Mouse (Mus musculus): ENCODE data around the gene Uqcr11.
A peak's percentile ranks its signal among the peaks of the same experiment; 100 is the strongest.

Gene Uqcr11

GRCm38 (mm10) chr10:80431570-80432386 is 25.1 kb upstream of the Uqcr11 start:
- no peak for DNase-seq (ENCODE audit: low read depth, low spot score)

- no peak for DNase-seq (ENCODE audit: low read depth, low spot score)
These were observed 23.8 kb upstream of the Uqcr11 start for GRCm38 (mm10) chr10:80430375-80430980.

DNA sequence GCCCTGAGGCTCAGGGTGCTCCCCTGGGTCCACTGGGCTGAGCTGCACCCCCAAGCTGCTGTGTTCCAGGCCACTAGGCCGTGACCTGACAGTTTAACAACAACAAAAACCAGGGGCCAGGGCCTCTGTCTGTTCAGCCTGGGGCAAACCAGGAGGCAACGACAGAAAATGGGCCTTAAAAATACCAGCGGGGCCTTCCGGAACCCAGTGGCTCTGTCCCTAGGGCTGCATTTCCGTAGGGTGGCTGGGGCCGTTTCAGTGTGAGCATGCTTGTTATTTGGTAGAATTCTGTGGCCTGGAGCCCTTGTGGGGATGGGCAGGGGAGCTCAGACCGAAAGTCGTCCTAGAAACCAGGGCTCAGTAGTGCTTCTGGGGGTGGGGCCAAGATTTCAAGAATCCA is 23.2 kb upstream of the Uqcr11 start:
- no peak for DNase-seq (ENCODE audit: low read depth, low spot score)

DNA sequence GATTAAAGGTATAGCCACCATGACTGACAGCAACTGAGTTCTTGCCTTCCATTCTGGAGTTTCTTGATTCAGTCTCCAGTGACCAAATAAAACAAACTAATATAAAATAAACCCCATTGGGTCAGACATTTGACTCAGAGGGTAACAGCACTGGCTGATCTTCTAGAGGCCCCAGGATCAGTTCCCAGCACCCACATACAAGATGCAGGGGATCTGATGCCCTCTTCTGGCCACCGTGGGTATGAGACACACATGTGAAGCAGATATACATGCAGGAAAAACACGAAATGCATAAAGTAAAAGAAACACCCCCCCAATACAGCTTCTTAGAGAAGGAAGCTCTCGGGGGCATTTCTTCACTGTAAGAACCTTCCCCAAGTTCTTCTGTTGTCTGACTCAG is 18.4 kb upstream of the Uqcr11 start:
- no peak for DNase-seq (ENCODE audit: low read depth, low spot score)

DNA sequence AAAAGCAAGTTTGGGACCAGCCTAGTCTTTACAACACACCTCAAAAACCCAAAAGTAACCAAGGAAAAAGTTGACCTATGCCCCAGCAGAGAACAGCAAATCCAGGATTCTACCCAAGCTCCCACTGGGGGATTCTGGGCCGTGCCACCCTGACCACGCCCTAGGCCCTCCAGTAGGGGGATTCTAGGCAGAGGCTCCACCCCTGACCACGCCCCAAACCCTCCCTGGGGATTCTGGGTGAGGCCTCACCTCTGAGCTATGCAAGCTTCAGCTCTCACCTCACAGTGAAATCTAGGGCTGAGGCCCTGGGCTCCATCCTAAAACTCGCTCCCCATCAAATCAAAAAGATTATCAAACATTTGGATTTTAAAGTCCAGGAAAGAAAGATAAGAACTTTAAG is 16.9 kb upstream of the Uqcr11 start:
- DNase-seq (ENCODE audit: low read depth, low spot score) = no peak

DNA sequence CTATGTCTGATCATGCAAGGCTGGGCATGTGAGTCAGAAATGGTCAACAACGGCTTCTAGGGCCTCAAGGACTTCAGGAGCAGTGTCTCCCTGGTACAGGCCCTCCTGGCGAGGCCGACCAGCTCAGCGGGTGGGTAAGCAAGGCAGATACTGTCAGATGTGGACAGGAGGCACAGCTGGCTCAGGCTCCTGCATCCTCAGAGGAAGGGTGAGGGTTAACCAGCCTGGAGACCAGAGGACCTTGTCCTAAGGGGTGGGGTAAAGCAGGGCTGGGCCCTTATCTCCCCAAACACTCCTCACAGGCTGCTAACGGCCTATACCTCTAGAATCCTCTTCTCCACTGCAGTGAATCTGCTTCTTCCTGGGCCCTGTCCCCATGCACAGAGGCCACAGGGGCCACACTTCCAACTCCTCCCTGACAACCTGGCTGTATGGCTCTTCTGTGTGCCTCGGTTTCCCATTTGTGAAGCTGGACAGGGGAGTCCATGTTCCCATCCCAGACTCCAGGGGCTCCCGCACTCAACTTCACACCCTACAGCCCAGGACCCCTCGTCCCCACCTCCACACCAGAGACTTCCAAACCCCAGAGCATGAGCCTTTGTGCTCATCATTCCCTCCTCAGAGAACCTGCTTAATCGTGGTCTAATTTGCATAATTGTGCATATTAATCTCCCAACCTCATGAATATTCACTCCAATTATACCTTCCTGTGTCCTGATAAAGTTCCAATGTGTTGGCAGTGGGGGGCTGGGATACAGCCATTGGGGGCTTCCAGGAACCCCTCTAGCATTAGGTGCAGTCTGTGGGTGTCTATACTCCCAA is 15.2 kb upstream of the Uqcr11 start:
- DNase-seq (ENCODE audit: low read depth, low spot score) = no peak

GRCm38 (mm10) chr10:80421208-80421607 is 14.6 kb upstream of the Uqcr11 start:
- no peak for DNase-seq (ENCODE audit: low read depth, low spot score)

GRCm38 (mm10) chr10:80420729-80421128 is 14.1 kb upstream of the Uqcr11 start:
- DNase-seq (ENCODE audit: low read depth, low spot score) = no peak

DNA sequence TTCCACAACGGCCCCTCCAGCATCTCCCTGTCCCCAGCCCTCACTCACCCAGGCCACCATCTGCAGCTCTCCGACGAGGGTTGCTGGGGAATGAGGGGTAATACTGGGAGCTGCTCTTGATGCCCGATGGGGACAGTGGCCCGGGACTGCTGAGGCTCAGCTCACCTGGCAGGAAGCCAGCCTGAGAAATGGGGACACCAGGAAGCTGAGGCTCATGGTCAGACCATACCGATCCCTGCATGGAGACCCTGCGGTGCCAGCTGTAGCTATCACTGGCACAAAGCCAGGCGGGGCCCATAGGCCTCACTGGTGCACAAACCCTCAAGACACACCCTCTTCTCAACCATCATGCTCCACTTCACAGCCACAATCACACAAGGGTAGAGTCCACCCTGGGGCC is 12.8 kb upstream of the Uqcr11 start:
- no peak for DNase-seq (ENCODE audit: low read depth, low spot score)

DNA sequence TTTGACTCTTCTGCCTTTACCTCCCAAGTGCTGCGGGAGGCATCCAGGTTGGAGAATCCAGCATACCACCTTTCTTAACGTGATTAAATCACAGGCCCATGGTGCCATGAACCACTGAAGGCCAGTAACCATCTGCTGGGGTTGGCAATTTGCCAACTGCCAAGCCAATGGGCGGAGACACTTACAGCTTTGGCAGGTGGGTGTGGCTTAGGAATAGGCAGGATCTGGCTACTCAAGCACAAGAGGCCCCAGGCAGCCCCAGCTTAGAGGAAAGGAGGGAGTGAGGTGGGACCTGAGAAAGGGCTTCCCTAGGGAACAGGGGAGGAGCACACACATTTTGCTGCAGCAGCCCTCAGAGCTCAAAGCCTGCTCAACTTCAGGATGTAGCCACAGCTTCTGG is 11.7 kb upstream of the Uqcr11 start:
- DNase-seq (ENCODE audit: low read depth, low spot score) = peak; percentile 84

GRCm38 (mm10) chr10:80417841-80418240 is 11.2 kb upstream of the Uqcr11 start:
- no peak for DNase-seq (ENCODE audit: low read depth, low spot score)

DNA sequence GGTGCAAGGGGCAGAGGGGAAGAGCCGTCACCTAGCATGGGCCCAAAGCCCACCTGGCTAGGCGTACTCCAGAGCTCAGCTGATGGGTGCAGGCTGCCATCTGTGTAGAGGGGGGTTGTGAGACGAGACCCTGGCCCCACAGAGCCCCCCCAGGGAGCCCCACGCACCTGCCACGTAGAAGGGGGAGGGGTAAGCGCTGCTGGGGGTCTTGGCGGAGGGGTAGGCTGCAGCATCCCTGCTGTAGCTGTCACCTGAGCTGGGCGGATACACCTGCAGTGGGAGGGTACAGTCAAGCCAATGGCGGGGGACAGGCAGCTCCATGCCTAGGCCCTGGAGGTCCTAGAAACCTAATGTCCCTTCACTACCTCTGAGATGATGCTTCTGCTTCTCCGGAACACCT is 10.7 kb upstream of the Uqcr11 start:
- DNase-seq (ENCODE audit: low read depth, low spot score) = no peak

- no peak for DNase-seq (ENCODE audit: low read depth, low spot score)
These were observed 8.9 kb upstream of the Uqcr11 start for GRCm38 (mm10) chr10:80415566-80415965.

DNA sequence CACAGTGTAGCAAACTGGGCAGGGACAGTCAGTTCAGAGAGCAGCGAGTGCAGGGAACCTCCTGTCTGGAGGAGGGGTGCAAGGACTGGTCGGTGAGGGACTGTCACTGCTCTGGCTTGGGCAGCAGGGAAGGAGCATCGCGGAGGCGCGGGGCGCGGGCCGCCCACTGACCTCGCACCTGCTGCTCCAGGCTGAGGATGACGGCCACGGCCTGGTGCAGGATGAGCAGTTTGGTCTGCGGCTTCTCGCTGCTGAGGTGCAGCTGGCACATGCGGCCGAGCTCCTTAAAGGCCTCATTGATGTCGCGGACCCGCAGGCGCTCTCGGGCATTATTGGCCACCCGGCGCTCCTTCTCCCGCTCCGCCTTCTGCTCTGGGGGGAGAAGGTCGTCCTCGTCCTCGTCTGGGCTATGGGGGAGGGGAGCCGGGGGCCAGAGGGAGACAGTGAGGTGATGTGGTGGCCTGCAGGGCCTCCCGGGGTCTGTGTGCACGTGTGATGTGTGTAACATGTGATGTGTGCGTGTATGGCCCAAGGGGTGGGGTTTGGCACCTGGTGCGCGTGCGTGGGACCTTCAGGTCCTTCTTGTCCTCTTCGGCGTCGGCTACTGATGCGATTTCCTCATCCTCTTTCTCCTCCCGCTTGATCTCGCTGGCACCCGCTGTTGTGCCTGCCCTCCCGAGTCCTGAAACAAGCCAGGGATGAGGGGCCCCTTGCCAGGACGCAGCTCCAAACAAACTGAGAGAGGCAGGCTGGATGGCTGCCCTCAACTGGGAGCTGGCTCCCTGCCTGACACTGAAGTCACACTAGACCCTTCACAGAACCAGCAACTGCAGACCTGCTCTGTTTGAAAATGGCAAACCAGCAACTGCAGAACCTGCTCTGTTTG is 6.3 kb upstream of the Uqcr11 start:
- no peak for DNase-seq (ENCODE audit: low read depth, low spot score)

GRCm38 (mm10) chr10:80407924-80408323 is 1.3 kb upstream of the Uqcr11 start:
- no peak for DNase-seq (ENCODE audit: low read depth, low spot score)

- no peak for DNase-seq (ENCODE audit: low read depth, low spot score)
These were observed 1.0 kb downstream of the Uqcr11 start for GRCm38 (mm10) chr10:80405481-80406173.

DNA sequence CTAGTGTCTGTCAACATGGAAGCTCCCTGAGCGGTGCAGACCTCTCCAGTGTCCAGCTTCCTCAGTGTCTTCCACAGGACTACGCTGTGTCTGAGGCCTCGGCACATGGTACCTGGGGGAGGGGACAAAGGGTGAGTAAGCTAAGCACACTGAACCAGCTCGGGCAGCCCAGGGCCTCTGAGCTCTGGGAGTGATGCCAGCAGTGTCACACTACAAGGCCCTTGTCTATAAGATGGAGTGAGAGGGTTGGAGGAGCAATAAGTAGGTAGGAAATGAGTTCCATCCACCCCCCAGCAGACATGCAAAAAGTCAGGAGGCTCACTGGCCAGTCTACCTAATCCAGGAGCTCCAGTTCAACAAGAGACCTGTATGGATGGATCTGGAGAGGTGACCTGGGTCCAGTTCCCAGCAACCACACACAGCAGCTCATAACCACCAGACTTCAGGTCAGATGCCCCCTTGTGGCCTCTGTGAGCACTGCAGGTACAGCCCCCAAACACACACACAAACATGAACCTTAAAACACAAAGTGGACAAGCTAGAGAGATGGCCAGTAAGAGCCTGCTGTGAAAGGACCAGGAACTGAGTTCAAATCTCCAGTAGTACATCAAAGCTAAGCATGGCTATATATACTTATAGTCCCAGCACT is 3.5 kb downstream of the Uqcr11 start:
- DNase-seq (ENCODE audit: low read depth, low spot score) = no peak

DNA sequence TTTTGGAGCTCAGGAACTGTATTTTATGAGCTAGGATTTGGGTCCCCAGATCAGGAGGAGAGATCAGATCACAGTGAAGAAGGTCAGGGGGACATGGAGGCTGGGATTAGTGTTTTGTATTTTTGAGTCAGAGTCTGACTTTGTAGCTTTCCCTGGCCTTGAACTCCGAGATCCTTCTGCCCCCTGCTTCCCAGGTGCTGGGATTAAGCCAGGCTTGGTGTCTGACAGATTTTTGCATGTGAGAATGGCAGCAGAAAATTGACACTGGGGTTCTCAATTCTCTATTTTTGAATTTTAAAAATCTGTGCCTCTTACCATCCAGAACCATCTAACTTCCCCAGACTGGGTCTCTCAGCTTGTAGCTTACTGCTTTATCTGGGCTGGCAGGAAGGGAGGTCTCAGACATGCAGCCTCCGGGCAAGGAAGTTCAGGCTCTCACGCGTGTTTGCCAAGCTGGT is 5.9 kb downstream of the Uqcr11 start:
- no peak for DNase-seq (ENCODE audit: low read depth, low spot score)

GRCm38 (mm10) chr10:80399973-80400703 is 6.5 kb downstream of the Uqcr11 start:
- no peak for DNase-seq (ENCODE audit: low read depth, low spot score)
